Mouse (Mus musculus) heart, embryonic 14.5 days (tissue): Measurements from ENCODE around the gene Hdac8. TPM values are rescaled to one million over a fixed set of nuclear protein-coding genes. Genes with fewer than 3 reads are reported as not detected.

Experiments
- ATAC-seq: fragments of 200-750 bp; cut with Nextera tagmentation; 2 replicates; pipeline ENCODE4 v1.8.0; 2017; ENCODE audit warnings: low read depth, moderate TSS enrichment; ENCODE audit not compliant: insufficient number of reproducible peaks, insufficient read depth, low FRiP score
- H3K27ac ChIP-seq, 2 experiments: fragments of 200-500 bp in 1 of 2; fragments of 300-500 bp in 1 of 2; sonication (generic) in 1 of 2; replicated peaks in 1 of 2; 2 replicates each; pipeline ENCODE4 v1.5.1; 2012 to 2014; ENCODE audit warnings: low read depth in 2 of 2, low read length in 2 of 2, control low read depth in 1 of 2, mild to moderate bottlenecking in 1 of 2, mixed read lengths in 1 of 2; ENCODE audit not compliant: control insufficient read depth in 1 of 2, insufficient read depth in 1 of 2
- H3K27me3 ChIP-seq: fragments of 300-500 bp; sonication (generic); 2 replicates; pipeline ENCODE4 v1.6.1; 2014; ENCODE audit warnings: mild to moderate bottlenecking, low read length, control low read depth; ENCODE audit not compliant: control insufficient read depth, insufficient read depth
- H3K36me3 ChIP-seq: fragments of 300-500 bp; sonication (generic); 2 replicates; pipeline ENCODE4 v1.6.1; 2014; ENCODE audit warnings: mild to moderate bottlenecking, control low read depth, low read length, mixed read lengths; ENCODE audit not compliant: control insufficient read depth, insufficient read depth
- H3K4me1 ChIP-seq, 2 experiments: fragments of 200-500 bp in 1 of 2; fragments of 300-500 bp in 1 of 2; sonication (generic) in 1 of 2; 2 replicates each; pipeline ENCODE4 v1.6.1; 2012 to 2014; ENCODE audit warnings: low read length in 2 of 2, control low read depth in 1 of 2, mixed read lengths in 1 of 2; ENCODE audit not compliant: control insufficient read depth in 2 of 2, insufficient read depth in 2 of 2
- H3K4me2 ChIP-seq: fragments of 300-500 bp; sonication (generic); 2 replicates; pipeline ENCODE4 v1.6.1; 2014; ENCODE audit warnings: mild to moderate bottlenecking, low read length
- H3K4me3 ChIP-seq, 2 experiments: fragments of 200-500 bp in 1 of 2; fragments of 300-500 bp in 1 of 2; sonication (generic) in 1 of 2; 2 replicates each; pipeline ENCODE4 v1.5.1; 2012 to 2014; ENCODE audit warnings: low read length in 2 of 2, mild to moderate bottlenecking in 2 of 2, control low read depth in 1 of 2, low read depth in 1 of 2, moderate library complexity in 1 of 2; ENCODE audit not compliant: control insufficient read depth in 1 of 2, insufficient read depth in 1 of 2
- H3K9ac ChIP-seq: fragments of 300-500 bp; sonication (generic); 2 replicates; pipeline ENCODE4 v1.6.1; 2014; ENCODE audit warnings: mild to moderate bottlenecking, low read length
- H3K9me3 ChIP-seq: fragments of 300-500 bp; sonication (generic); 2 replicates; pipeline ENCODE4 v1.6.1; 2016; ENCODE audit warnings: low read length, control low read depth; ENCODE audit not compliant: control insufficient read depth
- WGBS: fragments of 180-500 bp; shearing (Covaris S2); extraction: QIAGEN DNeasy Blood & Tissue Kit; methylation state at CpG from one replicate; pipeline ENCODE4 v1.1.7; 2014; 5-methylcytosine and 5-hydroxymethylcytosine counted together
- microRNA-seq: library from miRNA; unstranded; fragments of <30 nt; microRNA quantifications from one replicate; pipeline ENCODE4, GENCODE M21; 2016
- polyA plus RNA-seq: library from polyadenylated mRNA; unstranded; fragments of >200 nt; fragmentation: Nextera tagmentation; extraction: Ambion mirVana; gene quantifications from 2 replicates; pipeline ENCODE4 v1.2.1, GENCODE M21; 2014

Hdac8 gene
- polyA plus RNA-seq, 1 experiment from 2014 or later, result 2.6 TPM

DNA sequence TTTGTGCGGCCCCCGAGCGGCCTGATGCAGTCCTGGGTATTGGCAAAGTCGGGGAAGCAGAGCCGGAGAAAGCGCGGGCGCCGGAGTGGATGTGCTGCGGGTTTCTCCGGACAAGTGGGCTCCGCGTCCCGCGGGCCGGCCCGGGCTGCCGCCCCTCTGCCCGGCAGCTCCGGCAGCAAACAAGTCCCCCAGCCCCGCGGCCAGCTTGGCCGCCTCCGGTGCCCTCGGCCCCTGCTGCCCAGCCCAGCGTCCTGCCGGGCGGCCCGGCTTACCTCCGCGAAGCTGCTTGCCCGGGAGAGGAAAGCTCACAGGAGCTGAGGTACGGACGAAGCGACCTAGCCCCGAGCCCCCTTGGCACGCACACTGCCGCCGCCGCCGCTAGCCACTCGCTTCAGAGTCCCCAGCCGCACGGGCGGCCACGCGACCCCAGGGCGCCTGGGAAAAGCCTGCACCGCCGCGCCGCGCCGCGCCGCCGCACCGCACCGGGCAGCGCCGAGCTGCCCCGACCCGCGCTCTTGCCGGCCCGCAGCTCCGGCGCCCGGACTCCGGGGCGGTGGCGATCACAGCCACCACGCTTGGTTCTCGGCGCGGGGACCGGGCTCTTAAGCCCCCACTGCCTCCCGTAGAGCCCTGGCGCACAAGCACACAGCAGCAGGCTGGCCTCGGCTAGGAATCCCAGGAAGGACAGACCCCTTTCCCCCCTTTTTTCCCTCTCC is 253.8 kb downstream of the Hdac8 start:
- Histone ChIP-seq H3K27ac (peak overlapping the region; percentile 46 to 74), H3K4me1 (no peaks in the 10 kb centered on the region), H3K4me2 (peak overlapping the region; percentile 69), H3K4me3 (peak overlapping the region; percentile 57 to 60), H3K36me3 (0 out of 2 replicates have a peak, but pooled peaks cover 8% of the 10 kb centered on the region), H3K9me3 (0 out of 2 replicates have a peak, but pooled peaks cover 3% of the 10 kb centered on the region), H3K27me3 (peaks cover 10% of the 10 kb centered on the region; the same call in 1 of the 2 replicates), H3K9ac (peak overlapping the region; percentile 79)
- ATAC-seq, result 0 out of 2 replicates have a peak, but pooled peaks have one; percentile 7
- WGBS, result 15% methylated on average over 57 of the region's 80 CpGs

GRCm38 (mm10) chrX:102250891-102251170 is 254.3 kb downstream of the Hdac8 start:
- Histone ChIP-seq H3K4me1 (no peaks in the 10 kb centered on the region), H3K9me3 (0 out of 2 replicates have a peak, but pooled peaks cover 3% of the 10 kb centered on the region), H3K9ac (peak overlapping the region; percentile 79), H3K27ac (peak overlapping the region; percentile 46 to 74), H3K4me3 (peak overlapping the region; percentile 57 to 60), H3K36me3 (0 out of 2 replicates have a peak, but pooled peaks cover 8% of the 10 kb centered on the region), H3K4me2 (peak overlapping the region; percentile 69), H3K27me3 (peaks cover 10% of the 10 kb centered on the region; the same call in 1 of the 2 replicates)
- 12% methylated on average over 24 of the region's 24 CpGs for WGBS
- no peak for ATAC-seq

GRCm38 (mm10) chrX:102250150-102250890 is 254.8 kb downstream of the Hdac8 start:
- ATAC-seq, result no peak
- Histone ChIP-seq H3K27ac (peak overlapping the region; percentile 46 to 74; a peak in 3 of 4 replicates), H3K4me2 (peak overlapping the region; percentile 69), H3K9ac (peak overlapping the region; percentile 79), H3K36me3 (0 out of 2 replicates have a peak, but pooled peaks cover 8% of the 10 kb centered on the region), H3K27me3 (peaks cover 11% of the 10 kb centered on the region; the same call in 1 of the 2 replicates), H3K4me3 (peak overlapping the region; percentile 57 to 60), H3K4me1 (no peaks in the 10 kb centered on the region), H3K9me3 (0 out of 2 replicates have a peak, but pooled peaks cover 3% of the 10 kb centered on the region)
- whole genome bisulfite sequencing, result 13% methylated on average over 65 of the region's 68 CpGs

DNA sequence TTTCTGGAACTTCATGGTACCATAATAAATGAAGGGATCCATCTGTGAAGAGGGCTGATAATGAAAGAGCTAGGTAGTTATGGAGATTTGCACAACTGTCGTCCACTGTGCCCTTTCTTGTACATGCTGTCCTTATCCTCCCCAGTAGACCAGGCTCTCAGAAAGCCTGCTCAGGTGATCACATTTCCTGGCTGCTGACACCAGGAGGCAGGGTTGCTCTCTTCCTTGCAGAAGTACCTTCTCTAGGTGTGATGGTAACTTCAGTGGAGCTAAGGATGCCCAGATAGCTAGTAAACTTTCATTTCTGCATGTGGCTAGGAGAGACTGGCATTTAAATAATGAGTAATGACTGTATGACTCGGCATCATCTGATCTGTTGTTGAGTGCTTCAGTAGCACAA is 260.8 kb downstream of the Hdac8 start:
- WGBS, result 48% methylated on average over 2 of the region's 2 CpGs
- no peaks in the 10 kb centered on the region for H3K4me1 ChIP-seq
- H3K4me3 ChIP-seq, result no peak overlapping the region
- ATAC-seq, result no peak
- peaks cover 12% of the 10 kb centered on the region; the same call in 1 of the 2 replicates for H3K27me3 ChIP-seq
- H3K9me3 ChIP-seq, result no peaks in the 10 kb centered on the region
- H3K4me2 ChIP-seq, result no peak overlapping the region
- 0 out of 2 replicates have a peak, but pooled peaks cover 8% of the 10 kb centered on the region for H3K36me3 ChIP-seq
- no peak overlapping the region for H3K9ac ChIP-seq
- no peak overlapping the region for H3K27ac ChIP-seq

Small RNAs within 50 kb of the gene (microRNA-seq; reads per million reads assigned to microRNA genes)
- not detected for gene Gm26318

Other genes starting within 250 kb of the Hdac8 start
- 12.6 and 14.0 TPM in 2 replicates for gene Phka1, start 138.9 kb upstream of the Hdac8 start, polyA plus RNA-seq
- not detected in 2 replicates for gene Gm3880, start 181.6 kb upstream of the Hdac8 start, polyA plus RNA-seq
- not detected in 2 replicates for gene Gm9112, start 202.3 kb upstream of the Hdac8 start, polyA plus RNA-seq
- gene Dmrtc1b, start 202.5 kb upstream of the Hdac8 start, polyA plus RNA-seq, result not detected in 2 replicates